Mouse (Mus musculus) intestine, postnatal 0 days (tissue): ENCODE data around the gene Zfp786. TPM values are rescaled to one million over a fixed set of nuclear protein-coding genes. Genes with fewer than 3 reads are reported as not detected.

Experiments
- ATAC-seq: fragments of 200-750 bp; cut with Nextera tagmentation; 2 replicates; pipeline ENCODE4 v1.8.0; 2017; ENCODE audit warnings: mild to moderate bottlenecking, moderate TSS enrichment, moderate library complexity
- H3K27ac ChIP-seq: fragments of 300-500 bp; sonication (generic); 2 replicates; pipeline ENCODE4 v1.5.1; 2014; ENCODE audit warnings: mild to moderate bottlenecking, low read depth, low read length, moderate library complexity
- H3K27me3 ChIP-seq: fragments of 300-500 bp; sonication (generic); replicated peaks from 2 replicates; pipeline ENCODE4 v1.6.1; 2014; ENCODE audit warnings: low read length, mixed read lengths; ENCODE audit not compliant: control insufficient read depth, insufficient read depth
- H3K36me3 ChIP-seq: fragments of 300-500 bp; sonication (generic); 2 replicates; pipeline ENCODE4 v1.6.1; 2014; ENCODE audit warnings: mild to moderate bottlenecking, moderate library complexity; ENCODE audit not compliant: control insufficient read depth, insufficient read depth
- H3K4me1 ChIP-seq: fragments of 300-500 bp; sonication (generic); replicated peaks from 2 replicates; pipeline ENCODE4 v1.6.1; 2014; ENCODE audit warnings: antibody characterized with exemption, low read length, mixed read lengths; ENCODE audit not compliant: control insufficient read depth, insufficient read depth
- H3K4me2 ChIP-seq: fragments of 300-500 bp; sonication (generic); replicated peaks from 2 replicates; pipeline ENCODE4 v1.6.1; 2014; ENCODE audit warnings: low read depth, mild to moderate bottlenecking, moderate library complexity
- H3K4me3 ChIP-seq: fragments of 300-500 bp; sonication (generic); 2 replicates; pipeline ENCODE4 v1.5.1; 2014; ENCODE audit warnings: low read depth, low read length
- H3K9ac ChIP-seq: fragments of 300-500 bp; sonication (generic); 2 replicates; pipeline ENCODE4 v1.6.1; 2014; ENCODE audit warnings: mild to moderate bottlenecking, low read depth, low read length
- H3K9me3 ChIP-seq: fragments of 300-500 bp; sonication (generic); 2 replicates; pipeline ENCODE4 v1.6.1; 2016; ENCODE audit warnings: mixed run types; ENCODE audit not compliant: control insufficient read depth
- CTCF ChIP-seq: sonication (generic); IDR thresholded peaks from 2 replicates; pipeline ENCODE4 v1.5.1; 2016; ENCODE audit warnings: low read depth, mild to moderate bottlenecking, control low read depth, antibody characterized with exemption, moderate library complexity
- WGBS: fragments of 180-500 bp; shearing (Covaris S2); extraction: QIAGEN DNeasy Blood & Tissue Kit; methylation state at CpG from one replicate; pipeline ENCODE4 v1.1.7; 2014; 5-methylcytosine and 5-hydroxymethylcytosine counted together
- polyA plus RNA-seq: library from polyadenylated mRNA; unstranded; fragments of >200 nt; fragmentation: Nextera tagmentation; extraction: Ambion mirVana; gene quantifications from 2 replicates; pipeline ENCODE4 v1.2.1, GENCODE M21; 2015

Gene Zfp786
- polyA plus RNA-seq, 1 experiment from 2014 or later, result 0.61 TPM

DNA sequence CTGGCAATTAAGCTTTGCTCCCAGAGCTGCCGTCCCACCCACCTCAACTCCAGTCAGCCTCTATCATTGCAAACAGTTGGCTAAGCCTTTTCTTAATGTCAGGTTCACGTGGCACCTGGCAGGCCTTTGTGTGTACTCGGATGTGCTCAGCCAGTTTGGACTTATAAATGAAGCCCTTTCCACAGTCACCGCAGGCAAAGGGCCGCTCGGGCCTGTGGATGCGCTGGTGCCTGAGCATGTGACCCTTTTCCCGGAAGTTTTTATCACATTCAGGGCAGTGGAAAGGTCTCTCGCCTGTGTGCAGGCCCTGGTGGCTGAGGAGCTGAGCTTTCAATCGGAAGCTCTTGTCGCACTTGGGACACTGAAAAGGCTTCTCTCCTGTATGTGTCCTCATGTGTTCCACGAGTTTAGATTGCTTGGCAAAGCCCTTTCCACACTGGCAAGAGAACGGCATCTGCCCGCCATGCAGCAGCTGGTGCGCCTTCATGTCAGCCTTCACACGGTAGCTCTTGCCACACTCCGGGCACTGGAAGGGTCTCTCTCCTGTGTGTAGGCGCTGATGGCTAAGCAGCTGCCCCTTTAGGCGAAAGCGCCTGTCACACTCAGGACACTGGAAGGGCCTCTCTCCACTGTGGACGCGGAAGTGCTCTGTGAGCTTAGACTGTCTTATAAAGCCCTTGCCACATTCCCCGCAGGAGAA is 10.9 kb downstream of the Zfp786 start:
- H3K27me3 ChIP-seq, result no peaks in the 10 kb centered on the region
- H3K27ac ChIP-seq, result no peak overlapping the region
- H3K9me3 ChIP-seq, result no peaks in the 10 kb centered on the region
- WGBS, result 92% methylated on average over 23 of the region's 23 CpGs
- H3K36me3 ChIP-seq, result peaks cover 26% of the 10 kb centered on the region
- no peak overlapping the region for H3K4me3 ChIP-seq
- no peak overlapping the region for H3K9ac ChIP-seq
- no peak for ATAC-seq
- no peak overlapping the region for H3K4me2 ChIP-seq
- TF ChIP-seq CTCF, result no peak
- no peaks in the 10 kb centered on the region for H3K4me1 ChIP-seq

DNA sequence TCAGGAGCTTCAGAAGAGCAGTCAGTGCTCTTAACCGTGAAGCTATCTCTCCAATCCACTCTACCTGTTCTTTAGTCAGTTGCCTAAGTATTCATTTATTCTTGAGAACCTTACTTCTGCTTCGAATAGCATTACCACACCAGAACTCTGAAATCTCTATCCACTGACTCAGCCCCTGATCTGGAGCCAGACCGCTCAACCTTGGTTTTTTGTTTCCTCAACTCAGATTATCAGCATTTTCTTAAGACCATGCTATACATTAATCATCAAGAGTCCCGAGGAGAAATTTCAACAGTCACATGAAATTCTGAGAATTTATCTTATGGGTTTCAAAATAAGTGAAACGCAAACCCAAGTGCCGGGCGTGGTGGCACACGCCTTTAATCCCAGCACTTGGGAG is 11.9 kb downstream of the Zfp786 start:
- Histone ChIP-seq H3K27me3 (no peaks in the 10 kb centered on the region), H3K4me1 (peaks cover 4% of the 10 kb centered on the region), H3K9ac (no peak overlapping the region), H3K36me3 (peaks cover 16% of the 10 kb centered on the region), H3K9me3 (no peaks in the 10 kb centered on the region), H3K4me3 (no peak overlapping the region), H3K27ac (no peak overlapping the region), H3K4me2 (no peak overlapping the region)
- TF ChIP-seq CTCF, result no peak
- 85% methylated on average over 8 of the region's 8 CpGs for WGBS
- ATAC-seq, result no peak

DNA sequence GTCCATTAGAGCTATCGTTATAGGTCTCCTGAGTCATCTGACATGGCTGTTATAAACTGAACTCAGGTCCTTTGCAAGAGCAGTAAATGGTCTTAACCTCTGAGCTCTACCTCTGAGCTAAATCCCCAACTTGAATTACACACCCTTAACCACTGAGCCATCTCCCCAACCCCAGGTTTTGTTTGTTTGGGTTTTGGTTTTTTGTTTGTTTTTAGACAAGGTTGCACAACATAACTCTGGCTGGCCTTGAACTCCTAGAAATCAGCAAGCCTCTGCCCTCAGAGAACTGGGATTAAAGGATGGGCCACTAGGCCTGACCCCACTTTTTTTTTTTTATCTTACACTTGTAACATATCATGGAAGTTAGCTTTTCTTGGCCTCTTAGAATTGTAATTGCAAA is 14.5 kb downstream of the Zfp786 start:
- Histone ChIP-seq H3K9ac (no peak overlapping the region), H3K36me3 (peaks cover 11% of the 10 kb centered on the region), H3K9me3 (no peaks in the 10 kb centered on the region), H3K4me2 (no peak overlapping the region), H3K4me3 (no peak overlapping the region), H3K27ac (no peak overlapping the region), H3K27me3 (no peaks in the 10 kb centered on the region), H3K4me1 (peaks cover 7% of the 10 kb centered on the region)
- no peak for ATAC-seq
- TF ChIP-seq CTCF, result no peak
- WGBS, result 50% methylated on average over 1 of the region's 1 CpGs

DNA sequence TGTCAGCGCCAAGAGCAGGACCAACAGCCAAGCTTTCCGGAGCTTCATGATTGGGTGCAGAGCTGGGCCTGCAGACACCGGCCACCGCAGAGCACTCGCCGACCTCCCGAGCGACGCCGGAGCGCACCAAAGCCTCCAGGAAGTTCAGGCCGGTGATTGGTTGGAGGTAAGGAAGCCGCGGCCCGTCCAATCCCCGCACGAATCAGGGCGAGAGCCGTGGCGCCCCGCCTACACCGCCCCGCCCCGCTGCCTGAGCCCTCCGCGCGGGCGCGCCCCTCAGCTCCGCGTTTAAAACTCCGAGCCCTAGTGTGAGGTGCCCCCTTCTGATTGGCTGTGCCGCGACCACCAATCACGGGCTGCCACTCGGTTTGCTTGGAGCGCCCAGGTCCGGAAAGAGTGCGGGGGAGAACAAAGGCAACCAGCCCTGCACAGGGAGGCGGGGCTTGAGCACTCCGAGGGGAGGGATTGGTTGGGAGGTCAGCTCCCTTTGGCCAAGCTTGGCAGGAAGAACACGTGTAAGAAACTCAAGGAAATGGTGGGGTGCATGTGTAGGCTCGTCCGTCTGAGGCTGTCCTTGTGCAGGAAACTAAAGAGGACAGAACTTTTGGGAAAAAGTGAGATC is 17.3 kb downstream of the Zfp786 start, which contains the start of gene Pdia4:
Gene Pdia4, minus strand, starts transcription at position 174 of the 622 bp plus-strand sequence.
- Histone ChIP-seq H3K4me3 (peak within 1 kb of the TSS; percentile 78), H3K9me3 (no peaks in the 10 kb centered on the region), H3K4me2 (peak within 1 kb of the TSS; percentile 76), H3K9ac (peak within 1 kb of the TSS; percentile 69), H3K27me3 (no peaks in the 10 kb centered on the region), H3K36me3 (0 out of 2 replicates have a peak, but pooled peaks cover 4% of the 10 kb centered on the region), H3K4me1 (peaks cover 7% of the 10 kb centered on the region), H3K27ac (peak within 1 kb of the TSS; percentile 91)
- WGBS, result under 1% methylated on average over 44 of the region's 44 CpGs
- ATAC-seq, result peak; percentile 98
- TF ChIP-seq CTCF, result no peak

DNA sequence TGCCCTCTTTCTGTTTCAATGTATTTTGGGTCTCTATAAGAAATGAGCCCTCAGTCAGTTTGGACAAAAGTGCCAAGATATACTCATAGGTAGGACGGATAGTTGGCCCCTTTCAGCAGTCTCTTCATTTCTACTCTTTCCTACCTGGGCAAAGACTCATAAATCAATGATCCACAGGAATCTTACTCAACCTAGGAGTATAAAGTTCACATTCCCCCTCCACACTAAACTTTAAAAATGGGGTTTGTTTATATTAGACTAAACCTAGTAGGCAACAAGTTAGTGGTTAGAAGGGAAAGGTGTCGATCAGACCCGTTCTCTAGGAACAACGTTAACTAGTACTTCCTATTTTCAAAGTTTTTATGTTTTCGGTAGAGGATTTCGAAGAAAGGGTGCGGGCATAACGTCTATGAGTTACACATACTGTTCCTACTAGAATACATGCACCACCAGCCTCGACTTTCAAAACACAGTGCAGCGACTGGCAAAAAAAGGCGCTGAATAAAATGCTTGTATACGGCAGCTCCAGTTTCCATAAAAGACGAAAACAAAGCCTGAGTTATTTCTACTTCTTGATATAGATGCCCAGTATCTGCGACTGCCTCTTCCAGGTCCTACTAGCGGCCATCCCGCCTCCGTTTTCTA is 18.3 kb downstream of the Zfp786 start:
- TF ChIP-seq CTCF, result no peak
- WGBS, result under 1% methylated on average over 17 of the region's 17 CpGs
- H3K4me2 ChIP-seq, result peak overlapping the region; percentile 76
- H3K27me3 ChIP-seq, result no peaks in the 10 kb centered on the region
- peak overlapping the region; percentile 78 for H3K4me3 ChIP-seq
- ATAC-seq, result no peak
- no peaks in the 10 kb centered on the region for H3K9me3 ChIP-seq
- H3K27ac ChIP-seq, result peak overlapping the region; percentile 91
- H3K4me1 ChIP-seq, result peaks cover 7% of the 10 kb centered on the region
- H3K9ac ChIP-seq, result peak overlapping the region; percentile 69
- 0 out of 2 replicates have a peak, but pooled peaks cover 4% of the 10 kb centered on the region for H3K36me3 ChIP-seq

DNA sequence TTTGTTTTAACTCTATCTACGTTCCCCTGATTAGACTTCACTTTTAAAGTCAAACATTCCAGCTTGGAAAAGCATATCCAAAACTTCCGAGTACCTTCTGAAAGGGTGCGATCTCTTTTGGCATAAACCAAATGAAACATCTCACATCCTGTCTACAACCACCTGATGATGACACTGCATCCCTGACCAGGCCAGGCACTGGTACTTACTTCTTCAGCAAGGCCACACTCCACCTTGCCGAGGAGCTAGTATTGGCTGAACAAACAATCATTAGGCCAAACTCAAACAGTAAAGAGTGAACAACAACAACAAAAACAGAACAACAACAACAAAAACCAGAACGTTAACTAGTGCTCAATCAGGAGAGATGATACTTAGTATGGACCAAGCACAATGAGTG is 19.3 kb downstream of the Zfp786 start:
- Histone ChIP-seq H3K4me3 (peak overlapping the region; percentile 78), H3K36me3 (peaks cover 12% of the 10 kb centered on the region), H3K27me3 (no peaks in the 10 kb centered on the region), H3K9me3 (no peaks in the 10 kb centered on the region), H3K9ac (0 out of 2 replicates have a peak overlapping the region, but pooled peaks have one; percentile 69), H3K27ac (no peak overlapping the region), H3K4me2 (peak overlapping the region; percentile 76), H3K4me1 (peaks cover 7% of the 10 kb centered on the region)
- WGBS, result 35% methylated on average over 5 of the region's 5 CpGs
- no peak for TF ChIP-seq CTCF
- ATAC-seq, result no peak
